ENCODE assay signal across 9 mouse cellular contexts in genomic region chr5:24446630-24447029, GRCm38 (mm10). TPM values are rescaled to one million over a fixed set of nuclear protein-coding genes. Genes with fewer than 3 reads are reported as not detected.
DNase-seq lines count a peak whose midpoint lies in the region; ATAC-seq and TF ChIP-seq lines count a peak whose summit lies in the region.
"Had no signal": no experiment of that assay in that cellular context is flagged by ENCODE, and none has a peak within 500 bp of the region (broad histone marks: within the 10 kb centered on the region; RNA-seq: fewer than 3 reads in every experiment).

No protein-coding gene starts in this region.

- WGBS in kidney, postnatal 0 days, result 93% methylated on average over 7 of the region's 7 CpGs
- WGBS in hindbrain, embryonic 15.5 days, result 95% methylated on average over 7 of the region's 7 CpGs
- WGBS in midbrain, embryonic 15.5 days, result 92% methylated on average over 7 of the region's 7 CpGs

- H3K4me3 ChIP-seq in kidney, postnatal 0 days (replicated peaks; ENCODE audit: low read depth, low read length), result no peak overlapping the region
- H3K4me3 ChIP-seq in hindbrain, embryonic 15.5 days, result peak overlapping the region; percentile 73; the same call in 1 of the 2 replicates
- H3K4me3 ChIP-seq in midbrain, embryonic 15.5 days, result no peak overlapping the region

- H3K4me2 ChIP-seq in kidney, postnatal 0 days (ENCODE audit: low read length), result peak overlapping the region; percentile 64; the same call in 1 of the 2 replicates
- peak overlapping the region; percentile 86 for H3K4me2 ChIP-seq in hindbrain, embryonic 15.5 days
- peak overlapping the region; percentile 89 for H3K4me2 ChIP-seq in midbrain, embryonic 15.5 days

- TF ChIP-seq CTCF in kidney, postnatal 0 days (IDR thresholded peaks at IDR 0.05; ENCODE audit: low read depth), result no peak

- H3K4me1 ChIP-seq in kidney, postnatal 0 days (replicated peaks; ENCODE audit: insufficient read depth, low read length), result peaks cover 15% of the 10 kb centered on the region; the same call in 1 of the 2 replicates
- H3K4me1 ChIP-seq in hindbrain, embryonic 15.5 days (replicated peaks), result peaks cover 46% of the 10 kb centered on the region
- peaks cover 39% of the 10 kb centered on the region for H3K4me1 ChIP-seq in midbrain, embryonic 15.5 days

- no peaks in the 10 kb centered on the region for H3K9me3 ChIP-seq in kidney, postnatal 0 days (replicated peaks; ENCODE audit: low read length)
- H3K9me3 ChIP-seq in hindbrain, embryonic 15.5 days, result no peaks in the 10 kb centered on the region
- no peaks in the 10 kb centered on the region for H3K9me3 ChIP-seq in midbrain, embryonic 15.5 days

- no peak for ATAC-seq in kidney, postnatal 0 days (replicated peaks; ENCODE audit: low FRiP score, low read depth)
- no peak for ATAC-seq in hindbrain, embryonic 15.5 days (ENCODE audit: low FRiP score, low read depth)
- no peak for ATAC-seq in midbrain, embryonic 15.5 days (replicated peaks)

- no peak overlapping the region for H3K9ac ChIP-seq in kidney, postnatal 0 days (ENCODE audit: low read depth, low read length)
- H3K9ac ChIP-seq in hindbrain, embryonic 15.5 days, result no peak overlapping the region
- H3K9ac ChIP-seq in midbrain, embryonic 15.5 days, result no peak overlapping the region

- H3K36me3 ChIP-seq in kidney, postnatal 0 days (ENCODE audit: insufficient read depth, low read length), result peaks cover 13% of the 10 kb centered on the region; the same call in 1 of the 2 replicates
- 0 out of 2 replicates have a peak, but pooled peaks cover 9% of the 10 kb centered on the region for H3K36me3 ChIP-seq in hindbrain, embryonic 15.5 days
- H3K36me3 ChIP-seq in midbrain, embryonic 15.5 days (replicated peaks), result 0 out of 2 replicates have a peak, but pooled peaks cover 3% of the 10 kb centered on the region

- peak; percentile 68 for DNase-seq in cerebellum, adult 11-12 months
- no peak for DNase-seq in cerebellum, postnatal 36 days
- DNase-seq in kidney, postnatal 0 days (ENCODE audit: low spot score), result no peak
- DNase-seq in kidney, adult 18-20 months, result no peak
- DNase-seq in embryo, embryonic 10.5 days (ENCODE audit: low spot score), result no peak
- DNase-seq in adipocyte (ENCODE audit: low spot score), result no peak
- DNase-seq: retina, postnatal 1 day had no signal

- H3K27ac ChIP-seq in kidney, postnatal 0 days, result no peak overlapping the region
- no peak overlapping the region for H3K27ac ChIP-seq in hindbrain, embryonic 15.5 days (replicated peaks)
- no peak overlapping the region for H3K27ac ChIP-seq in midbrain, embryonic 15.5 days

- H3K27me3 ChIP-seq in kidney, postnatal 0 days (ENCODE audit: insufficient read depth, low read length), result no peaks in the 10 kb centered on the region
- H3K27me3 ChIP-seq in hindbrain, embryonic 15.5 days, result no peaks in the 10 kb centered on the region
- no peaks in the 10 kb centered on the region for H3K27me3 ChIP-seq in midbrain, embryonic 15.5 days (replicated peaks)

RNA-seq across cellular contexts. Expression of gene Tmub1, which starts 1.0 kb away (rescaled TPM):
- polyA plus RNA-seq in kidney, postnatal 0 days (2015; fragmentation: Nextera tagmentation; extraction: Ambion mirVana), result 27.0 and 28.0 TPM in 2 replicates
- polyA plus RNA-seq in hindbrain, embryonic 15.5 days (2015; fragmentation: Nextera tagmentation; extraction: Ambion mirVana), result 55.1 and 64.2 TPM in 2 replicates
- polyA plus RNA-seq in midbrain, embryonic 15.5 days (2015; fragmentation: Nextera tagmentation; extraction: Ambion mirVana), result 62.9 and 63.7 TPM in 2 replicates

RNA-seq across cellular contexts. Expression of gene Fastk, which starts 1.5 kb away (rescaled TPM):
- polyA plus RNA-seq in kidney, postnatal 0 days (2015; fragmentation: Nextera tagmentation; extraction: Ambion mirVana), result 117 and 120 TPM in 2 replicates
- 96.8 and 113 TPM in 2 replicates for polyA plus RNA-seq in hindbrain, embryonic 15.5 days (2015; fragmentation: Nextera tagmentation; extraction: Ambion mirVana)
- 96.6 and 104 TPM in 2 replicates for polyA plus RNA-seq in midbrain, embryonic 15.5 days (2015; fragmentation: Nextera tagmentation; extraction: Ambion mirVana)

RNA-seq across cellular contexts. Expression of gene Agap3, which starts 5.3 kb away (rescaled TPM):
- 23.9 and 26.9 TPM in 2 replicates for polyA plus RNA-seq in kidney, postnatal 0 days (2015; fragmentation: Nextera tagmentation; extraction: Ambion mirVana)
- polyA plus RNA-seq in hindbrain, embryonic 15.5 days (2015; fragmentation: Nextera tagmentation; extraction: Ambion mirVana), result 112 and 124 TPM in 2 replicates
- 122 and 124 TPM in 2 replicates for polyA plus RNA-seq in midbrain, embryonic 15.5 days (2015; fragmentation: Nextera tagmentation; extraction: Ambion mirVana)

RNA-seq across cellular contexts. Expression of gene Slc4a2, which starts 23.0 kb away (rescaled TPM):
- polyA plus RNA-seq in kidney, postnatal 0 days (2015; fragmentation: Nextera tagmentation; extraction: Ambion mirVana), result 30.8 and 35.5 TPM in 2 replicates
- 25.1 and 26.8 TPM in 2 replicates for polyA plus RNA-seq in hindbrain, embryonic 15.5 days (2015; fragmentation: Nextera tagmentation; extraction: Ambion mirVana)
- polyA plus RNA-seq in midbrain, embryonic 15.5 days (2015; fragmentation: Nextera tagmentation; extraction: Ambion mirVana), result 23.1 and 26.1 TPM in 2 replicates

RNA-seq across cellular contexts. Expression of gene Cdk5, which starts 23.3 kb away (rescaled TPM):
- 47.2 and 51.3 TPM in 2 replicates for polyA plus RNA-seq in kidney, postnatal 0 days (2015; fragmentation: Nextera tagmentation; extraction: Ambion mirVana)
- polyA plus RNA-seq in hindbrain, embryonic 15.5 days (2015; fragmentation: Nextera tagmentation; extraction: Ambion mirVana), result 115 and 123 TPM in 2 replicates
- polyA plus RNA-seq in midbrain, embryonic 15.5 days (2015; fragmentation: Nextera tagmentation; extraction: Ambion mirVana), result 120 and 121 TPM in 2 replicates
